Mouse (Mus musculus): ENCODE results near the gene Immp2l. TPM values are rescaled to one million over a fixed set of nuclear protein-coding genes. Genes with fewer than 3 reads are reported as not detected.

The Immp2l gene
- total and polyA plus RNA-seq, 2 experiments from 2014 or later: 1.7 to 10.9 TPM

DNA sequence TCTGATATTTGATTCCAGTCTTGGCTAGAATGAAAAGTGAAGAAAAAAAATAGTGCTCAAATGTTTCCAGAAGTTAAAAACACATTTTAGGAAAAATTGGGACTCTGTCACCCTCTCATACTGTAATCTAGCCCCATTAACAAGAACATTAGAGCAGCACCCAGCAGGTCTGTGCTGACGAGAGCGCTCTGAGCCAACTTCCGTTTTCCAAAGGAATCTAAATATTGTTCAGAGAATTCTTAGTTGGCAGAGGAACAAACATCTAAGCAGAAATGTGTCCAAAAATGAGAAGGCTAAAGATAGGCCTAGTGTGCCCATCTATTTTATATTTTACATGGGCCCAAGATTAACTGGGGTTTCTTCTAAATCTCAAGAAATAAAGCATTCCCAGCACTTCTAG lies 486.7 kb downstream of the Immp2l start:
- Histone ChIP-seq H3K4me2 (ENCODE audit: low read depth, low read length) (no peak overlapping the region), H3K9ac (replicated peaks; ENCODE audit: low read length) (no peak overlapping the region), H3K9me3 (ENCODE audit: low read length) (no peaks in the 10 kb centered on the region), H3K27me3 (ENCODE audit: insufficient read depth, low read length) (no peaks in the 10 kb centered on the region), H3K36me3 (ENCODE audit: insufficient read depth, low read length) (no peaks in the 10 kb centered on the region), H3K4me1 (ENCODE audit: insufficient read depth, low read length) (no peaks in the 10 kb centered on the region), H3K4me3 (ENCODE audit: low read length) (no peak overlapping the region), H3K27ac (no peak overlapping the region)
- TF ChIP-seq CTCF (IDR thresholded peaks at IDR 0.05; ENCODE audit: low read depth): no peak
- WGBS: 71% methylated on average over 3 of the region's 3 CpGs
- ATAC-seq (no peak), DNase-seq (ENCODE audit: low spot score) (no peak)

GRCm38 (mm10) chr12:41518897-41519296 lies 495.0 kb downstream of the Immp2l start:
- TF ChIP-seq CTCF (IDR thresholded peaks at IDR 0.05; ENCODE audit: low read depth): no peak
- Histone ChIP-seq H3K36me3 (ENCODE audit: insufficient read depth, low read length) (no peaks in the 10 kb centered on the region), H3K4me3 (ENCODE audit: low read length) (no peak overlapping the region), H3K4me1 (ENCODE audit: insufficient read depth, low read length) (no peaks in the 10 kb centered on the region), H3K4me2 (ENCODE audit: low read depth, low read length) (no peak overlapping the region), H3K9me3 (ENCODE audit: low read length) (no peaks in the 10 kb centered on the region), H3K27me3 (ENCODE audit: insufficient read depth, low read length) (no peaks in the 10 kb centered on the region), H3K27ac (no peak overlapping the region), H3K9ac (replicated peaks; ENCODE audit: low read length) (no peak overlapping the region)
- ATAC-seq: no peak
- WGBS: 61% methylated on average over 5 of the region's 5 CpGs
- no peak for DNase-seq (ENCODE audit: low spot score)

DNA sequence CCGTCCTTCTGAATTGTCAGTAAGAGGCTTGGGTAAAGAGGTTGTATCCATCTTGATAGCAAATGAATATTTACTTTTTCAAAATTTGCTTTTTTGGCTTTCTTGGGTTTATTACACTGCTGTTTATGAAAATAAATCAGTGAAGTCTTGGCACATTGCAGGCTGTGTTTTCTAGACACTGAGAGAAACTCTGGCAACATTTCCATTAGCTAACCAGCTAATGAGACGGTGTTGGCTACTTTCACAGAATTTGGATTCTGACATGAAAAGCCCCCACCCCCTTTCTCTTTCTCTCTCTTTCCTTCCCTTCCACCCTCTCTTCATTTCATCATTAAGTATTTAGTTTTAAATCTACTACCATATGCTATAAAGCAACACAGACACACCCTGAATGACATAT lies 496.4 kb downstream of the Immp2l start:
- no peak for DNase-seq (ENCODE audit: low spot score)
- WGBS: 73% methylated on average over 2 of the region's 2 CpGs
- no peak for TF ChIP-seq CTCF (IDR thresholded peaks at IDR 0.05; ENCODE audit: low read depth)

DNA sequence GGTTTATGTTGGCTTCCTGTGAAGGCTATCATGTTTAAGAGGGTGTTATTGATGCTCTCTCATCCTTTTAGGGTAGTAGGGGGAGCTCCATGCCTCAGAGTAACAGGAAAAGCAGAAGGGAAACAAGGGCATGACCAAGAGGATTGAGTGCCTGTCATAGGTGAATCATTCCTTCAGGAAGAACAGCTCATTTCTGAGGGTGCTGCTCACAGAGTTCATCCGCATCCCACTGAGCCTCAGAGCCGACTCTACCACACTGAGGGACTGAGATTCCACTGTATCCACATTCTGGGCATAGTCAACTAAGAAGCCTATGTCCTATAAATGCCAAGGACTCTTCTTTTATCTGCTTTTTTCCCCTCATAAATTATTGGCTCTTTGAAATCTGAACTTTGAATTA lies 497.8 kb downstream of the Immp2l start:
- no peak overlapping the region for H3K27ac ChIP-seq
- no peak overlapping the region for H3K4me2 ChIP-seq (ENCODE audit: low read depth, low read length)
- no peak for ATAC-seq
- 81% methylated on average over 2 of the region's 2 CpGs for WGBS
- H3K9me3 ChIP-seq (ENCODE audit: low read length): no peaks in the 10 kb centered on the region
- no peak for DNase-seq (ENCODE audit: low spot score)
- TF ChIP-seq CTCF (IDR thresholded peaks at IDR 0.05; ENCODE audit: low read depth): no peak
- H3K9ac ChIP-seq (replicated peaks; ENCODE audit: low read length): no peak overlapping the region
- H3K27me3 ChIP-seq (ENCODE audit: insufficient read depth, low read length): no peaks in the 10 kb centered on the region
- H3K4me1 ChIP-seq (ENCODE audit: insufficient read depth, low read length): no peaks in the 10 kb centered on the region
- no peak overlapping the region for H3K4me3 ChIP-seq (ENCODE audit: low read length)
- H3K36me3 ChIP-seq (ENCODE audit: insufficient read depth, low read length): no peaks in the 10 kb centered on the region

More for the DNA sequence above, 496.4 kb downstream of the Immp2l start:
- no peak overlapping the region for H3K9ac ChIP-seq (replicated peaks; ENCODE audit: low read length)
- H3K4me3 ChIP-seq (ENCODE audit: low read length): no peak overlapping the region
- H3K4me1 ChIP-seq (ENCODE audit: insufficient read depth, low read length): no peaks in the 10 kb centered on the region
- no peak overlapping the region for H3K4me2 ChIP-seq (ENCODE audit: low read depth, low read length)
- no peak overlapping the region for H3K27ac ChIP-seq
- H3K36me3 ChIP-seq (ENCODE audit: insufficient read depth, low read length): no peaks in the 10 kb centered on the region
- ATAC-seq: no peak
- no peaks in the 10 kb centered on the region for H3K27me3 ChIP-seq (ENCODE audit: insufficient read depth, low read length)
- no peaks in the 10 kb centered on the region for H3K9me3 ChIP-seq (ENCODE audit: low read length)

DNA sequence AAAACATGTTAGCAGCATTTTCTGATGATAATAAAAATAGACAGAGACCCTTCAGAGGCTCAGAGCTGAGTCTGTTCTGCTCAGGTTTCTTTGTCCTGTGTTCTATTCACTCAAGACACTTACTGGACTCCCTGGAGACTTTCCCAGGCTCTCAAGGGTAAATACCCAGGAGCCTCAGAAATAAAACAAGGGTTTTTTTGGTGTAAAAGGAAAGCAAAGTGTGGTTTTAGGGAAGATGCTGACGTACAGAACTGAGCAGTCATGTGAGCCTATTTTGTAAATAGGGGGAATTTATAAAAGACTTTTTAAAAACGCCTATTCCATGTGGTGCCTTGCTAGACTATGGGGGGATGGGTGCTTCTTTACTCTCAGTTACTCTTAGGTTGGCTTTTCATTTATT lies 502.8 kb downstream of the Immp2l start:
- Histone ChIP-seq H3K27me3 (ENCODE audit: insufficient read depth, low read length) (no peaks in the 10 kb centered on the region), H3K4me3 (ENCODE audit: low read length) (no peak overlapping the region), H3K27ac (no peak overlapping the region), H3K4me1 (ENCODE audit: insufficient read depth, low read length) (no peaks in the 10 kb centered on the region), H3K9me3 (ENCODE audit: low read length) (no peaks in the 10 kb centered on the region), H3K36me3 (ENCODE audit: insufficient read depth, low read length) (no peaks in the 10 kb centered on the region), H3K9ac (replicated peaks; ENCODE audit: low read length) (no peak overlapping the region), H3K4me2 (ENCODE audit: low read depth, low read length) (no peak overlapping the region)
- DNase-seq (ENCODE audit: low spot score) (no peak), ATAC-seq (no peak)
- TF ChIP-seq CTCF (IDR thresholded peaks at IDR 0.05; ENCODE audit: low read depth): no peak
- WGBS: 31% methylated on average over 2 of the region's 2 CpGs

DNA sequence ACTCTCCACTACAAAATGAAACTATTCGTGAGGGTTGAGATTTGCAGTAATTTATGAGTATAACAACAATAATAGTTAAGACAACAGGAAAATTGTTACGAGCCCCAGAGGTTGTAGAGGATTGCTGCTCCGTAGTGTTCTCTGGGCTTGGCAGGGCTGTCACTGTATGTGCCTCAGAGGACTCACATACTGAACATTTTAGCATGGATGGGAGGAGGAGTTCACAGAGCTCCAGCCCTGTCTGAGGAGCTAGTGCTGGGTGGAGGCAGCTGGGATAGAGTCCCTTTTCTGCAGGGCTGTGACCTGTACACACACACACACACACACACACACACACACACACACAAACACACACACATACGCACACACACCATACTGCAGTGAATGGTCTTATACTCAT lies 504.5 kb downstream of the Immp2l start:
- no peaks in the 10 kb centered on the region for H3K36me3 ChIP-seq (ENCODE audit: insufficient read depth, low read length)
- DNase-seq (ENCODE audit: low spot score) (no peak), ATAC-seq (no peak)
- no peak overlapping the region for H3K9ac ChIP-seq (replicated peaks; ENCODE audit: low read length)
- TF ChIP-seq CTCF (IDR thresholded peaks at IDR 0.05; ENCODE audit: low read depth): no peak
- no peak overlapping the region for H3K4me2 ChIP-seq (ENCODE audit: low read depth, low read length)
- no peak overlapping the region for H3K27ac ChIP-seq
- H3K27me3 ChIP-seq (ENCODE audit: insufficient read depth, low read length): no peaks in the 10 kb centered on the region
- 84% methylated on average over 4 of the region's 4 CpGs for WGBS
- no peak overlapping the region for H3K4me3 ChIP-seq (ENCODE audit: low read length)
- no peaks in the 10 kb centered on the region for H3K4me1 ChIP-seq (ENCODE audit: insufficient read depth, low read length)
- H3K9me3 ChIP-seq (ENCODE audit: low read length): no peaks in the 10 kb centered on the region

GRCm38 (mm10) chr12:41539989-41540388 lies 516.1 kb downstream of the Immp2l start:
- TF ChIP-seq CTCF (IDR thresholded peaks at IDR 0.05; ENCODE audit: low read depth): no peak
- 91% methylated on average over 5 of the region's 5 CpGs for WGBS
- Histone ChIP-seq H3K36me3 (ENCODE audit: insufficient read depth, low read length) (no peaks in the 10 kb centered on the region), H3K27me3 (ENCODE audit: insufficient read depth, low read length) (no peaks in the 10 kb centered on the region), H3K4me2 (ENCODE audit: low read depth, low read length) (no peak overlapping the region), H3K4me1 (ENCODE audit: insufficient read depth, low read length) (no peaks in the 10 kb centered on the region), H3K4me3 (ENCODE audit: low read length) (no peak overlapping the region), H3K27ac (no peak overlapping the region), H3K9ac (replicated peaks; ENCODE audit: low read length) (no peak overlapping the region), H3K9me3 (ENCODE audit: low read length) (no peaks in the 10 kb centered on the region)
- ATAC-seq (no peak), DNase-seq (ENCODE audit: low spot score) (no peak)

All from hindbrain, postnatal 0 days (tissue).